Mouse (Mus musculus) heart, embryonic 10.5 days (tissue): ENCODE data around the gene Glp2r. TPM values are rescaled to one million over a fixed set of nuclear protein-coding genes. Genes with fewer than 3 reads are reported as not detected.

Experiments used
- DNase-seq: peaks from one replicate; pipeline ENCODE4 v3.0.0-alpha.2; 2017; ENCODE audit warnings: low spot score
- H3K27ac ChIP-seq: fragments of 300-500 bp; sonication (generic); 2 replicates; pipeline ENCODE4 v1.5.1; 2016; ENCODE audit warnings: mild to moderate bottlenecking
- H3K27me3 ChIP-seq: fragments of 300-500 bp; sonication (generic); 2 replicates; pipeline ENCODE4 v1.6.1; 2016; ENCODE audit warnings: mild to moderate bottlenecking; ENCODE audit not compliant: poor library complexity, insufficient read depth, severe bottlenecking
- H3K36me3 ChIP-seq: fragments of 300-500 bp; sonication (generic); 2 replicates; pipeline ENCODE4 v1.6.1; 2016; ENCODE audit warnings: mild to moderate bottlenecking, moderate library complexity
- H3K4me1 ChIP-seq: fragments of 300-500 bp; sonication (generic); 2 replicates; pipeline ENCODE4 v1.6.1; 2016; ENCODE audit warnings: mild to moderate bottlenecking
- H3K4me3 ChIP-seq: fragments of 300-500 bp; sonication (generic); 2 replicates; pipeline ENCODE4 v1.5.1; 2016; ENCODE audit warnings: mild to moderate bottlenecking, moderate library complexity
- H3K9me3 ChIP-seq: fragments of 300-500 bp; sonication (generic); 2 replicates; pipeline ENCODE4 v1.6.1; 2016; ENCODE audit warnings: mild to moderate bottlenecking, moderate library complexity
- WGBS: fragments of 180-500 bp; shearing (Covaris S2); methylation state at CpG from one replicate; pipeline ENCODE4 v1.1.7; 2016; 5-methylcytosine and 5-hydroxymethylcytosine counted together
- polyA plus RNA-seq: library from polyadenylated mRNA; unstranded; fragments of >200 nt; fragmentation: Nextera tagmentation; extraction: Ambion mirVana; gene quantifications from 2 replicates; pipeline ENCODE4 v1.2.1, GENCODE M21; 2016

The Glp2r gene
- polyA plus RNA-seq: 0.03 TPM in 1 of 2 replicates, not detected in the other

DNA sequence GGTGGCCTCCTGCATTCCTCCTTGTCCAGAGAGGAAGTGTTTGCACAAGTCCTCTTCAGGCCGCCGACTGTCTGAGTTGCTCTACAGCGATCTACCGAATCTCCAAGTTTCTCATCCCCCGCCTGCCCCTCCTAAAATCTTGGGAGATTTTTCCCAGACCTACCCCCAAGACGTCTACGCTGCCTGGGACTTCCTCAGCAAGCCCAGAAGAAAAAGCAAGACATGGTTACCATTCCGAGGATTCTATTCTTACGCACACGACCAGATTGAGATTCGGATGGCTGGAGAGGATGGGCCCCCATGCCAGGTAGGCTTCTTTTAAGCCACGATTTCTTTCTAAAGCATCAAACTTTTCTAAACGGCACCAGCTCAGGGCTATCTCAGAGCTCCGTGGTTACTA, at the start of gene Glp2r:
Glp2r (minus strand) TSS at position 101 of the 400 bp plus-strand sequence.
- H3K27ac ChIP-seq: no peak within 1 kb of the TSS
- H3K27me3 ChIP-seq: 0 out of 2 replicates have a peak, but pooled peaks cover 9% of the 10 kb centered on the region
- no peaks in the 10 kb centered on the region for H3K36me3 ChIP-seq
- no peak within 1 kb of the TSS for H3K4me3 ChIP-seq
- no peaks in the 10 kb centered on the region for H3K9me3 ChIP-seq
- H3K4me1 ChIP-seq: no peaks in the 10 kb centered on the region
- WGBS: 77% methylated on average over 14 of the region's 14 CpGs
- no peak for DNase-seq

GRCm38 (mm10) chr11:67820221-67820620, 49.3 kb upstream of the Glp2r start:
- H3K4me3 ChIP-seq: no peak overlapping the region
- no peak overlapping the region; the same call in 1 of the 2 replicates for H3K27ac ChIP-seq
- DNase-seq: no peak
- no peaks in the 10 kb centered on the region for H3K36me3 ChIP-seq
- no peaks in the 10 kb centered on the region for H3K9me3 ChIP-seq
- H3K4me1 ChIP-seq: peaks cover 10% of the 10 kb centered on the region
- H3K27me3 ChIP-seq: no peaks in the 10 kb centered on the region
- 21% methylated on average over 4 of the region's 4 CpGs for WGBS

DNA sequence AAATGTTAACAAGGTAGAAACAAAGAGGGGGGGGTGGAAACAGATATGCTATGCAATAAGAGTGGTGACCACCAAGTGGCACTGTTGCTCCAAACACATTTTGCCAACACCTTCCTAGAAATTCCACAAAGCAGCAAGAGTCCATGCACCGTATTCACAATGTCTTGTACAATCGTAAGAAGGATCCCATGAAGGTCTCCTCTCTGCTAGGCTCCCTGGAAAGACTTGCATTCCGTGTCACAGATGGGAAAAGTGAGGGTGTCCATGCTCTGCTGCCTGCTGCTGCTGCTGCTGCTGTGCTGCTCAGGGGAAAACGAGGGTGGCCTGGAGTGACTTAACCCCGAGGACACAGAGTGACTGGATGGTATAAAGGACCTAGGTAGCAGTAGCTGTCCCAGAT, 48.7 kb upstream of the Glp2r start:
- DNase-seq: no peak
- no peaks in the 10 kb centered on the region for H3K9me3 ChIP-seq
- 17% methylated on average over 5 of the region's 5 CpGs for WGBS
- H3K27me3 ChIP-seq: no peaks in the 10 kb centered on the region
- H3K36me3 ChIP-seq: no peaks in the 10 kb centered on the region
- peak overlapping the region; percentile 52; the same call in 1 of the 2 replicates for H3K27ac ChIP-seq
- H3K4me3 ChIP-seq: peak overlapping the region; percentile 46; the same call in 1 of the 2 replicates
- H3K4me1 ChIP-seq: peaks cover 7% of the 10 kb centered on the region; the same call in 1 of the 2 replicates

- no peaks in the 10 kb centered on the region for H3K36me3 ChIP-seq
- 72% methylated on average over 6 of the region's 6 CpGs for WGBS
- no peak for DNase-seq
- no peak overlapping the region for H3K27ac ChIP-seq
- no peak overlapping the region for H3K4me3 ChIP-seq
- H3K9me3 ChIP-seq: no peaks in the 10 kb centered on the region
- H3K27me3 ChIP-seq: no peaks in the 10 kb centered on the region
- 0 out of 2 replicates have a peak, but pooled peaks cover 6% of the 10 kb centered on the region for H3K4me1 ChIP-seq
Observed at GRCm38 (mm10) chr11:67811535-67811934, 40.6 kb upstream of the Glp2r start.

GRCm38 (mm10) chr11:67808051-67808450, 37.1 kb upstream of the Glp2r start:
- no peaks in the 10 kb centered on the region for H3K36me3 ChIP-seq
- no peaks in the 10 kb centered on the region for H3K9me3 ChIP-seq
- DNase-seq: no peak
- WGBS: 70% methylated on average over 5 of the region's 5 CpGs
- H3K27ac ChIP-seq: no peak overlapping the region
- no peak overlapping the region for H3K4me3 ChIP-seq
- H3K27me3 ChIP-seq: no peaks in the 10 kb centered on the region
- H3K4me1 ChIP-seq: 0 out of 2 replicates have a peak, but pooled peaks cover 6% of the 10 kb centered on the region

- Histone ChIP-seq H3K9me3 (no peaks in the 10 kb centered on the region), H3K4me3 (no peak overlapping the region), H3K4me1 (0 out of 2 replicates have a peak, but pooled peaks cover 6% of the 10 kb centered on the region), H3K36me3 (no peaks in the 10 kb centered on the region), H3K27ac (no peak overlapping the region), H3K27me3 (no peaks in the 10 kb centered on the region)
- 77% methylated on average over 11 of the region's 11 CpGs for WGBS
- DNase-seq: no peak
Observed at GRCm38 (mm10) chr11:67806832-67807597, 36.1 kb upstream of the Glp2r start.

- no peak for DNase-seq
- Histone ChIP-seq H3K4me1 (peaks cover 8% of the 10 kb centered on the region; the same call in 1 of the 2 replicates), H3K36me3 (no peaks in the 10 kb centered on the region), H3K27ac (no peak overlapping the region), H3K27me3 (no peaks in the 10 kb centered on the region), H3K9me3 (no peaks in the 10 kb centered on the region), H3K4me3 (no peak overlapping the region)
- 85% methylated on average over 1 of the region's 1 CpGs for WGBS
Observed at GRCm38 (mm10) chr11:67805538-67805937, 34.6 kb upstream of the Glp2r start.

- Histone ChIP-seq H3K4me3 (no peak overlapping the region), H3K27me3 (no peaks in the 10 kb centered on the region), H3K27ac (no peak overlapping the region), H3K4me1 (peaks cover 13% of the 10 kb centered on the region; the same call in 1 of the 2 replicates), H3K36me3 (no peaks in the 10 kb centered on the region), H3K9me3 (no peaks in the 10 kb centered on the region)
- no peak for DNase-seq
- WGBS: 66% methylated on average over 8 of the region's 8 CpGs
Observed at GRCm38 (mm10) chr11:67801169-67801568, 30.2 kb upstream of the Glp2r start.

GRCm38 (mm10) chr11:67800130-67800723, 29.3 kb upstream of the Glp2r start:
- Histone ChIP-seq H3K27ac (no peak overlapping the region), H3K36me3 (no peaks in the 10 kb centered on the region), H3K4me1 (peaks cover 13% of the 10 kb centered on the region; the same call in 1 of the 2 replicates), H3K4me3 (no peak overlapping the region), H3K27me3 (no peaks in the 10 kb centered on the region), H3K9me3 (no peaks in the 10 kb centered on the region)
- DNase-seq: no peak

DNA sequence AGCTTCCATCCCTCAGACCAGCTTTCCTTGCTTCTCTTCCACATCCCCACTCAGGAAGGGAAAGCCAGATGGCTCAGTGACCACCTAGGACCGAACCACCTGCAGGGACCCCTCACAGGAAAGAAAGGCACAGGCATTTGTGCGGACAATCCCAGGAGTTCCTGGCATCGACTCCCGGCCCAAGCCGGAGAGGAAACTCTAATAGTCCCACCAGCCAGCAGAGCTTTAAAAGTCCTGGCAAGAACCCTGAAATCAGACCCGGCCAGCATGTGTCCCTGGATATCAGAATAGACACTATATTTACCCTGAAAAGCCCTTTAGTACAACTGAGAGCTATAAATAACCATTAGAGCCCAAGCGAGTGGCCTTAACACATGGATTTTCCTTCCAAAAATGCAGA, 27.0 kb upstream of the Glp2r start, which contains the start of gene Dhrs7c:
Dhrs7c (plus strand) TSS at position 257 of the 400 bp plus-strand sequence.
- no peaks in the 10 kb centered on the region for H3K36me3 ChIP-seq
- 69% methylated on average over 7 of the region's 7 CpGs for WGBS
- H3K27me3 ChIP-seq: no peaks in the 10 kb centered on the region
- H3K4me3 ChIP-seq: no peak within 1 kb of the TSS
- H3K27ac ChIP-seq: no peak within 1 kb of the TSS
- peaks cover 13% of the 10 kb centered on the region; the same call in 1 of the 2 replicates for H3K4me1 ChIP-seq
- H3K9me3 ChIP-seq: no peaks in the 10 kb centered on the region
- no peak for DNase-seq

DNA sequence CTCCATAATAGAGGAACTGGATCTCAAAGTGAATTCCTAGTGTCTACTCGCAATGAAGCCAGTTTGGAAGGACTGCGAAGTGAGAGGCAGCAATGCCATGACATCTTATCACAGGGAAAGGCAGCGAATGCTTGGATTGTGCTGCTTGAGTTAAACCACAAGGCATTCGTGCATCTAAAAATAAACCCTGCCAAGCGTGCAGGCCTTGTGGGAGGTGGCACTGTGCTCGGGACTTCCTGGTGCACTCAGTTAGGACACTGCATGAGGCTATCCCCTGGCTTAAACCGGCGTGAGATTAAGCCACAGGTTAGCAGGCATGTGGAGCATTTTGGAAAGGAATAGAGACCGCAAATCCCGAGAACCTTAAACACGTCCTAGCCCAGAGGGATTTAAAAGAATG, 19.2 kb upstream of the Glp2r start:
- WGBS: 43% methylated on average over 11 of the region's 11 CpGs
- Histone ChIP-seq H3K4me3 (no peak overlapping the region), H3K27ac (peak overlapping the region; percentile 81), H3K9me3 (no peaks in the 10 kb centered on the region), H3K27me3 (no peaks in the 10 kb centered on the region), H3K4me1 (peaks cover 17% of the 10 kb centered on the region), H3K36me3 (no peaks in the 10 kb centered on the region)
- peak; percentile 83 for DNase-seq

GRCm38 (mm10) chr11:67774379-67774778, 3.4 kb upstream of the Glp2r start, which contains the start of gene Gsg1l2:
TSS of gene Gsg1l2 (plus strand) at chr11:67774608.
- WGBS: 82% methylated on average over 12 of the region's 12 CpGs
- Histone ChIP-seq H3K27me3 (0 out of 2 replicates have a peak, but pooled peaks cover 9% of the 10 kb centered on the region), H3K9me3 (no peaks in the 10 kb centered on the region), H3K4me3 (no peak within 1 kb of the TSS), H3K4me1 (no peaks in the 10 kb centered on the region), H3K36me3 (no peaks in the 10 kb centered on the region), H3K27ac (no peak within 1 kb of the TSS)
- DNase-seq: no peak

DNA sequence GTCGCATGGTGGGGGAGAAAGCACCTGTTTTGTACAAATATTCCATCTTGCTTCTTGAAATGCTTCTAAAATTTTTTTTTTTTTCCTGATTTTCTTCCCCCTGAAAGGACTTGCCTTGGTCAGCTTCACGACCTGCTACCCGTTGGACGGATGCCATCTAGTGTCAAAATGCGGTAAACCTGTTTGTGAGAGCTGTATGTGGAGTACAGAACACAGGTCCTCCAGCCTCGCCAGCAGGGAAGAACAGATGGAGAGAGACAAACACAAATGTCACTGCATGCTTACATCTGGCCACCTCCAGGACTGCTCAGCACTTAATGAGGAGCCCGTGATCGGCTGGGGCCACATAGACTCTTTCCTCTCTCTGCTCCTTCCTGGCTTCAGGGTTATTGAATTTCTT, 1.6 kb upstream of the Glp2r start:
- WGBS: 26% methylated on average over 8 of the region's 8 CpGs
- Histone ChIP-seq H3K9me3 (no peaks in the 10 kb centered on the region), H3K27ac (no peak overlapping the region), H3K4me3 (no peak overlapping the region), H3K36me3 (no peaks in the 10 kb centered on the region), H3K27me3 (0 out of 2 replicates have a peak, but pooled peaks cover 9% of the 10 kb centered on the region), H3K4me1 (no peaks in the 10 kb centered on the region)
- DNase-seq: no peak
